13 mouse cellular contexts compared by ENCODE assay signal in genomic region chr4:148204061-148204872, GRCm38 (mm10). TPM values are rescaled to one million over a fixed set of nuclear protein-coding genes. Genes with fewer than 3 reads are reported as not detected.
DNase-seq lines count a peak whose midpoint lies in the region; ATAC-seq and TF ChIP-seq lines count a peak whose summit lies in the region.
"Had no signal": no experiment of that assay in that cellular context is flagged by ENCODE, and none has a peak within 500 bp of the region (broad histone marks: within the 10 kb centered on the region; RNA-seq: fewer than 3 reads in every experiment).

No protein-coding gene starts in this region.

- TF ChIP-seq CTCF in MEL (IDR thresholded peaks at IDR 0.05 in 2 of 3, conservative IDR thresholded peaks at IDR 0.05 in 1 of 3; ENCODE audit: control insufficient read depth in 1 of 3, insufficient read depth in 1 of 3, low read depth in 2 of 3, low read length in 3 of 3, poor library complexity in 1 of 3, severe bottlenecking in 1 of 3): no peak

- H3K27ac ChIP-seq in heart, embryonic 11.5 days (ENCODE audit: low read depth, low read length): peak overlapping the region; percentile 85
- H3K27ac ChIP-seq in MEL (ENCODE audit: control insufficient read depth, low read depth, low read length): peak overlapping the region; percentile 57
- peak overlapping the region; percentile 48 for H3K27ac ChIP-seq in hindbrain, embryonic 12.5 days
- peak overlapping the region; percentile 47 for H3K27ac ChIP-seq in midbrain, embryonic 13.5 days
- H3K27ac ChIP-seq: embryonic facial prominence, embryonic 15.5 days had no signal

- peaks cover 5% of the 10 kb centered on the region for H3K27me3 ChIP-seq in heart, embryonic 11.5 days (ENCODE audit: control insufficient read depth, insufficient read depth, low read length)
- H3K27me3 ChIP-seq in MEL (ENCODE audit: control insufficient read depth in 1 of 2, insufficient read depth in 2 of 2, low read length in 2 of 2): no peaks in the 10 kb centered on the region
- H3K27me3 ChIP-seq in hindbrain, embryonic 12.5 days: no peaks in the 10 kb centered on the region; the same call in 1 of the 2 replicates
- no peaks in the 10 kb centered on the region for H3K27me3 ChIP-seq in midbrain, embryonic 13.5 days

- H3K36me3 ChIP-seq in heart, embryonic 11.5 days (ENCODE audit: control insufficient read depth, insufficient read depth, low read length): no peaks in the 10 kb centered on the region
- peaks cover 0 to 20% of the 10 kb centered on the region in 2 experiments; a peak in 2 of 4 replicates for H3K36me3 ChIP-seq in MEL (ENCODE audit: control insufficient read depth in 1 of 2, insufficient read depth in 2 of 2, low read length in 2 of 2)
- H3K36me3 ChIP-seq in hindbrain, embryonic 12.5 days: no peaks in the 10 kb centered on the region
- H3K36me3 ChIP-seq in midbrain, embryonic 13.5 days: no peaks in the 10 kb centered on the region
- H3K36me3 ChIP-seq: embryonic facial prominence, embryonic 15.5 days had no signal

- no peak for TF ChIP-seq POLR2A in MEL (IDR thresholded peaks at IDR 0.05; ENCODE audit: control insufficient read depth in 1 of 2, insufficient read depth in 1 of 2, low read depth in 1 of 2, low read length in 2 of 2, poor library complexity in 1 of 2)

- peak; percentile 95 for TF ChIP-seq EP300 in MEL (IDR thresholded peaks at IDR 0.05; ENCODE audit: low read depth in 1 of 2, low read length in 2 of 2)

- H3K4me1 ChIP-seq in heart, embryonic 11.5 days (ENCODE audit: control insufficient read depth, insufficient read depth, low read length): no peaks in the 10 kb centered on the region
- peaks cover 2 to 29% of the 10 kb centered on the region in 2 experiments for H3K4me1 ChIP-seq in MEL (ENCODE audit: control insufficient read depth in 1 of 2, insufficient read depth in 2 of 2, low read length in 2 of 2)
- H3K4me1 ChIP-seq in hindbrain, embryonic 12.5 days: peaks cover 5% of the 10 kb centered on the region; the same call in 1 of the 2 replicates
- peaks cover 17% of the 10 kb centered on the region for H3K4me1 ChIP-seq in midbrain, embryonic 13.5 days (replicated peaks)
- H3K4me1 ChIP-seq: embryonic facial prominence, embryonic 15.5 days had no signal

- peak overlapping the region; percentile 44 for H3K4me2 ChIP-seq in heart, embryonic 11.5 days
- no peak overlapping the region for H3K4me2 ChIP-seq in hindbrain, embryonic 12.5 days (replicated peaks)
- H3K4me2 ChIP-seq in midbrain, embryonic 13.5 days (replicated peaks): no peak overlapping the region
- H3K4me2 ChIP-seq: embryonic facial prominence, embryonic 15.5 days had no signal

- TF ChIP-seq RAD21 in MEL (IDR thresholded peaks at IDR 0.05; ENCODE audit: low read depth, low read length): no peak

- ATAC-seq in heart, embryonic 11.5 days (replicated peaks; ENCODE audit: insufficient number of reproducible peaks, low FRiP score, low TSS enrichment): peak; percentile 90
- ATAC-seq in hindbrain, embryonic 12.5 days (ENCODE audit: low FRiP score): peak; percentile 45; the same call in 1 of the 2 replicates
- ATAC-seq in midbrain, embryonic 13.5 days: peak; percentile 55; the same call in 1 of the 2 replicates
- ATAC-seq: inflammation-experienced regulatory T-cells, adult 6 months had no signal

- no peaks in the 10 kb centered on the region for H3K9me3 ChIP-seq in heart, embryonic 11.5 days (replicated peaks; ENCODE audit: control insufficient read depth, low read length)
- no peaks in the 10 kb centered on the region for H3K9me3 ChIP-seq in MEL (replicated peaks; ENCODE audit: insufficient read depth, low read length)
- no peaks in the 10 kb centered on the region for H3K9me3 ChIP-seq in hindbrain, embryonic 12.5 days (replicated peaks)
- no peaks in the 10 kb centered on the region; the same call in 1 of the 2 replicates for H3K9me3 ChIP-seq in midbrain, embryonic 13.5 days
- H3K9me3 ChIP-seq: embryonic facial prominence, embryonic 15.5 days had no signal

- H3K4me3 ChIP-seq in heart, embryonic 11.5 days (ENCODE audit: low read depth, low read length): no peak overlapping the region
- peak overlapping the region; percentile 16 to 28; a peak in 2 of 4 replicates for H3K4me3 ChIP-seq in MEL (ENCODE audit: control insufficient read depth in 1 of 2, insufficient read depth in 1 of 2, low read depth in 2 of 2, low read length in 2 of 2)
- no peak overlapping the region for H3K4me3 ChIP-seq in hindbrain, embryonic 12.5 days
- H3K4me3 ChIP-seq in midbrain, embryonic 13.5 days (replicated peaks): no peak overlapping the region
- H3K4me3 ChIP-seq: embryonic facial prominence, embryonic 15.5 days had no signal

- H3K79me2 ChIP-seq in MEL (ENCODE audit: control insufficient read depth, insufficient read depth, low read length, poor library complexity): no peaks in the 10 kb centered on the region

- H3K9ac ChIP-seq in heart, embryonic 11.5 days (ENCODE audit: low read depth, low read length): 0 out of 2 replicates have a peak overlapping the region, but pooled peaks have one; percentile 34
- peak overlapping the region; percentile 13; the same call in 1 of the 2 replicates for H3K9ac ChIP-seq in MEL (ENCODE audit: control insufficient read depth, low read depth, low read length, poor library complexity, severe bottlenecking)
- H3K9ac ChIP-seq in hindbrain, embryonic 12.5 days: no peak overlapping the region
- no peak overlapping the region for H3K9ac ChIP-seq in midbrain, embryonic 13.5 days (replicated peaks)
- H3K9ac ChIP-seq: embryonic facial prominence, embryonic 15.5 days had no signal

- no peak for DNase-seq in heart, adult 8-10 months (ENCODE audit: low spot score)
- peak; percentile 93 for DNase-seq in MEL (ENCODE audit: low read depth, low spot score)
- no peak for DNase-seq in adrenal gland, postnatal 25 days
- DNase-seq in layer of hippocampus, postnatal 10 days (ENCODE audit: low spot score in 2 of 2): no peak
- DNase-seq in frontal cortex, postnatal 36 days (ENCODE audit: low spot score in 2 of 2): no peak
- DNase-seq: cerebellum, adult 11 months; gastrocnemius, postnatal 25 days; layer of hippocampus, postnatal 36 days had no signal

- WGBS in heart, embryonic 11.5 days (ENCODE audit: insufficient replicate concordance): 45% methylated on average over 15 of the region's 15 CpGs
- WGBS in hindbrain, embryonic 12.5 days: 51% methylated on average over 15 of the region's 15 CpGs
- 43% methylated on average over 15 of the region's 15 CpGs for WGBS in midbrain, embryonic 13.5 days

TF ChIP-seq in MEL, 35 proteins besides CTCF, POLR2A, EP300 and RAD21 (continues in another document):
- TF ChIP-seq POLR2AphosphoS5 (IDR thresholded peaks at IDR 0.05; ENCODE audit: borderline replicate concordance, low read depth, low read length): no peak
- TF ChIP-seq MYC (IDR thresholded peaks at IDR 0.05; ENCODE audit: low read depth, low read length): 0 out of 2 replicates have a peak, but pooled peaks have one; percentile 25
- no peak for TF ChIP-seq GABPA (IDR thresholded peaks at IDR 0.05; ENCODE audit: low read depth, low read length)
- TF ChIP-seq UBTF (IDR thresholded peaks at IDR 0.05; ENCODE audit: borderline replicate concordance, insufficient read depth, low read depth, low read length): no peak
- no peak for TF ChIP-seq E2F4 (IDR thresholded peaks at IDR 0.05; ENCODE audit: borderline replicate concordance, low read depth, low read length)
- TF ChIP-seq USF1 (IDR thresholded peaks at IDR 0.05; ENCODE audit: low read depth, low read length): no peak
- TF ChIP-seq ZKSCAN1 (IDR thresholded peaks at IDR 0.05; ENCODE audit: low read depth, low read length): no peak
- TF ChIP-seq MAX (IDR thresholded peaks at IDR 0.05; ENCODE audit: low read length): no peak
- no peak for TF ChIP-seq ZMIZ1 (IDR thresholded peaks at IDR 0.05; ENCODE audit: low read depth, low read length)
- TF ChIP-seq RCOR1 (IDR thresholded peaks at IDR 0.05; ENCODE audit: low read depth, low read length): peak; percentile 74; the same call in 1 of the 2 replicates
- TF ChIP-seq POLR2AphosphoS2 (IDR thresholded peaks at IDR 0.05; ENCODE audit: low read length): no peak
- TF ChIP-seq HCFC1 (IDR thresholded peaks at IDR 0.05; ENCODE audit: low read depth, low read length): no peak

RNA-seq across cellular contexts. Expression of gene Fbxo2, which starts 43.8 kb away (rescaled TPM):
- polyA plus RNA-seq in heart, embryonic 11.5 days (2014; fragmentation: Nextera tagmentation; extraction: Ambion mirVana): 0.84 TPM in 2 replicates
- total RNA-seq in heart, adult 8-10 months (2022): under 1 TPM; 0.27 to 0.57 (median 0.31) TPM
- total RNA-seq in MEL (2012; rRNA removed): 0.35 and 0.46 TPM in 2 replicates
- polyA plus RNA-seq in MEL (2012; ENCODE audit: insufficient read depth in 1 of 2, insufficient read length in 2 of 2, low read depth in 1 of 2, low replicate concordance in 2 of 2, missing spikeins in 1 of 2): 1 to 10 TPM in 1 of 2 experiments, not detected in 1; 2.7 TPM
- 3.3 and 10.9 TPM in 2 replicates for polyA plus RNA-seq in hindbrain, embryonic 12.5 days (2016; fragmentation: Nextera tagmentation; extraction: Ambion mirVana)
- 2.3 and 2.4 TPM in 2 replicates for polyA plus RNA-seq in midbrain, embryonic 13.5 days (2015; fragmentation: Nextera tagmentation; extraction: Ambion mirVana)
- 4.5 and 4.7 TPM in 2 replicates for total RNA-seq in adrenal gland, postnatal 25 days (2021)
- 10 to 100 TPM; 45.9 to 49.7 TPM for total RNA-seq in layer of hippocampus, postnatal 10 days (2021)
- polyA plus RNA-seq: inflammation-experienced regulatory T-cells, adult 6 months had no signal

RNA-seq across cellular contexts. Expression of gene Fbxo44, which starts 44.0 kb away (rescaled TPM):
- 20.4 and 24.8 TPM in 2 replicates for polyA plus RNA-seq in heart, embryonic 11.5 days (2014; fragmentation: Nextera tagmentation; extraction: Ambion mirVana)
- total RNA-seq in heart, adult 8-10 months (2022): 10 to 100 TPM; 25.2 to 33.4 (median 25.5) TPM
- total RNA-seq in MEL (2012; rRNA removed): 2.3 and 3.2 TPM in 2 replicates
- polyA plus RNA-seq in MEL (2012; ENCODE audit: insufficient read depth in 1 of 2, insufficient read length in 2 of 2, low read depth in 1 of 2, low replicate concordance in 2 of 2, missing spikeins in 1 of 2): 1 to 10 TPM in 1 of 2 experiments, not detected in 1; 6.2 TPM
- polyA plus RNA-seq in hindbrain, embryonic 12.5 days (2016; fragmentation: Nextera tagmentation; extraction: Ambion mirVana): 77.6 and 80.6 TPM in 2 replicates
- 97.8 and 103 TPM in 2 replicates for polyA plus RNA-seq in midbrain, embryonic 13.5 days (2015; fragmentation: Nextera tagmentation; extraction: Ambion mirVana)
- total RNA-seq in adrenal gland, postnatal 25 days (2021): 7.0 and 14.6 TPM in 2 replicates
- total RNA-seq in layer of hippocampus, postnatal 10 days (2021): 10 to 100 TPM; 86.6 to 87.7 TPM

RNA-seq across cellular contexts. Expression of gene Fbxo6, which starts 52.3 kb away (rescaled TPM):
- polyA plus RNA-seq in heart, embryonic 11.5 days (2014; fragmentation: Nextera tagmentation; extraction: Ambion mirVana): 23.3 and 24.5 TPM in 2 replicates
- total RNA-seq in heart, adult 8-10 months (2022): 10 to 100 TPM; 36.1 to 44.0 (median 39.6) TPM
- 35.1 and 37.3 TPM in 2 replicates for total RNA-seq in MEL (2012; rRNA removed)
- 10 to 100 TPM in 1 of 2 experiments, not detected in 1; 62.6 TPM for polyA plus RNA-seq in MEL (2012; ENCODE audit: insufficient read depth in 1 of 2, insufficient read length in 2 of 2, low read depth in 1 of 2, low replicate concordance in 2 of 2, missing spikeins in 1 of 2)
- polyA plus RNA-seq in hindbrain, embryonic 12.5 days (2016; fragmentation: Nextera tagmentation; extraction: Ambion mirVana): 15.2 and 15.9 TPM in 2 replicates
- polyA plus RNA-seq in midbrain, embryonic 13.5 days (2015; fragmentation: Nextera tagmentation; extraction: Ambion mirVana): 15.9 and 19.6 TPM in 2 replicates
- total RNA-seq in adrenal gland, postnatal 25 days (2021): 45.2 and 55.3 TPM in 2 replicates
- total RNA-seq in layer of hippocampus, postnatal 10 days (2021): 10 to 100 TPM; 22.6 to 26.3 TPM

Comparison
In these comparisons a context has a peak if more than half of its experiments do, and no peak if none do; other contexts are left out.
1. H3K4me3 ChIP-seq: peak in MEL (2 of 2); none in heart, embryonic 11.5 days (single experiment), hindbrain, embryonic 12.5 days (single experiment) and midbrain, embryonic 13.5 days (single experiment).
2. H3K9ac ChIP-seq: peak in heart, embryonic 11.5 days (single experiment) and MEL (single experiment); none in hindbrain, embryonic 12.5 days (single experiment) and midbrain, embryonic 13.5 days (single experiment).
3. Peak in every context shown above with its lines, with median percentiles within 50 percentile points of each other: ATAC-seq and H3K27ac ChIP-seq.